Mouse (Mus musculus): ENCODE measurements around the gene Tanc1.

- TF ChIP-seq GATA1 (IDR thresholded peaks at IDR 0.05; ENCODE audit: borderline replicate concordance, low read length) (no peak), FLI1 (IDR thresholded peaks at IDR 0.05; ENCODE audit: low read length) (no peak)
These were observed 106.0 kb downstream of the Tanc1 start for GRCm38 (mm10) chr2:59717746-59718294.
